Mouse (Mus musculus): Measurements from ENCODE around the gene Pten. TPM values are rescaled to one million over a fixed set of nuclear protein-coding genes. Genes with fewer than 3 reads are reported as not detected.
"Not testable (repeated sequence)": the region's sequence is repeated elsewhere in the genome, so short reads cannot be mapped to it uniquely, and the experiment has no call there.

Gene Pten
- polyA plus RNA-seq, 1 experiment from 2014 or later, result 9.6 TPM

DNA sequence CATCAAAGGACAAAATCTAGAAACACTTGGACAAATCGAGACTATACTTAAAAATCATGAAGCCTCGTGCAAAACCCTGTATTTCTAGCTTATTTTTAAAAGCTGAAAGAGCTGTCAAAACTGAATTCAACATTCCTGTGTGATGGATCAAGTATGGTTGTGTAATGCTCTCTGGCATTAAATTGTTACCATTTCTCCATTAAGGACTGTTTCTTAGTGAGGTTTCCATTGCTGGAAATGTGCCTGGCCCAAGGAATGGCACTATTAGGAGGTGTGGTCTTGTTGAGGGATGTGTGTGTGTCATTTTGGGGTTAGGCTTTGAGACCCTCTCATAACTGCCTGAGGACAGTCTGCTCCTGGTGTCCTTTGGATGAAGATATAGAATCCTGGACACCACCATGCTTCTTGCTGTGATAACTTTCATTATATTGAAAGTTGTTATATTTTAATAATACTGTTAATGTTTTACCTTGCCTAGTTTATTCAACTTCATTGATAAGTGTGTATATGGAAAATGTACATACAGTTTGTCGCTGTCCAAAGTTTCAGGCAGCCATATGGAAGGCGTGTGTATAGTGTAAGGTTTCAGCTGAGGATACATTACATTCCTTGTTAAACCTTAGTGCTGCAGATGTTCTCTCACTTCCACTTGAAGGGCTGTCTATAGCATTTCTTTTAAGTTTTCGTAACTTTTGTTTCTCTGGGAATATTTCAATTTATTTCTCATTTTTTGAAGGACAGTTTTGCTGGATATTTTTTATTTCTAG lies 24.2 kb downstream of the Pten start:
- H3K36me3 ChIP-seq (ENCODE audit: control insufficient read depth, insufficient read depth, low read length), result no peaks in the 10 kb centered on the region
- no peak overlapping the region for H3K9ac ChIP-seq (ENCODE audit: low read depth, low read length)
- no peak for ATAC-seq (replicated peaks; ENCODE audit: insufficient number of reproducible peaks, low FRiP score, low TSS enrichment)
- 0 out of 2 replicates have a peak, but pooled peaks cover 5% of the 10 kb centered on the region for H3K4me1 ChIP-seq (ENCODE audit: control insufficient read depth, insufficient read depth, low read length)
- WGBS (ENCODE audit: insufficient replicate concordance), result 85% methylated on average over 5 of the region's 5 CpGs
- H3K4me3 ChIP-seq (ENCODE audit: low read depth, low read length), result no peak overlapping the region
- no peaks in the 10 kb centered on the region for H3K27me3 ChIP-seq (ENCODE audit: control insufficient read depth, insufficient read depth, low read length)
- no peak overlapping the region for H3K4me2 ChIP-seq
- no peak overlapping the region for H3K27ac ChIP-seq (ENCODE audit: low read depth, low read length)
- H3K9me3 ChIP-seq (replicated peaks; ENCODE audit: control insufficient read depth, low read length), result no peaks in the 10 kb centered on the region

GRCm38 (mm10) chr19:32787388-32787787 lies 30.1 kb downstream of the Pten start:
- 43% methylated on average over 4 of the region's 4 CpGs for WGBS (ENCODE audit: insufficient replicate concordance)
- H3K9ac ChIP-seq (ENCODE audit: low read depth, low read length); ATAC-seq (replicated peaks; ENCODE audit: insufficient number of reproducible peaks, low FRiP score, low TSS enrichment); H3K4me2 ChIP-seq; H3K4me3 ChIP-seq (ENCODE audit: low read depth, low read length); H3K36me3 ChIP-seq (ENCODE audit: control insufficient read depth, insufficient read depth, low read length); H3K9me3 ChIP-seq (replicated peaks; ENCODE audit: control insufficient read depth, low read length); H3K27me3 ChIP-seq (ENCODE audit: control insufficient read depth, insufficient read depth, low read length); H3K27ac ChIP-seq (ENCODE audit: low read depth, low read length): not testable (repeated sequence)
- peaks cover 12% of the 10 kb centered on the region for H3K4me1 ChIP-seq (ENCODE audit: control insufficient read depth, insufficient read depth, low read length)

- not testable (repeated sequence) for ATAC-seq (replicated peaks; ENCODE audit: insufficient number of reproducible peaks, low FRiP score, low TSS enrichment); H3K9ac ChIP-seq (ENCODE audit: low read depth, low read length); H3K4me2 ChIP-seq; H3K27me3 ChIP-seq (ENCODE audit: control insufficient read depth, insufficient read depth, low read length); H3K27ac ChIP-seq (ENCODE audit: low read depth, low read length); H3K36me3 ChIP-seq (ENCODE audit: control insufficient read depth, insufficient read depth, low read length); H3K9me3 ChIP-seq (replicated peaks; ENCODE audit: control insufficient read depth, low read length); H3K4me3 ChIP-seq (ENCODE audit: low read depth, low read length)
- H3K4me1 ChIP-seq (ENCODE audit: control insufficient read depth, insufficient read depth, low read length), result peaks cover 15% of the 10 kb centered on the region
- WGBS (ENCODE audit: insufficient replicate concordance), result 80% methylated on average over 3 of the region's 3 CpGs
Measured at GRCm38 (mm10) chr19:32788016-32788415, 30.7 kb downstream of the Pten start.

GRCm38 (mm10) chr19:32789535-32789934 lies 32.2 kb downstream of the Pten start:
- ATAC-seq (replicated peaks; ENCODE audit: insufficient number of reproducible peaks, low FRiP score, low TSS enrichment), result no peak
- no peak overlapping the region for H3K4me3 ChIP-seq (ENCODE audit: low read depth, low read length)
- no peak overlapping the region for H3K4me2 ChIP-seq
- H3K9ac ChIP-seq (ENCODE audit: low read depth, low read length), result no peak overlapping the region
- no peaks in the 10 kb centered on the region for H3K9me3 ChIP-seq (replicated peaks; ENCODE audit: control insufficient read depth, low read length)
- H3K27me3 ChIP-seq (ENCODE audit: control insufficient read depth, insufficient read depth, low read length), result no peaks in the 10 kb centered on the region
- H3K4me1 ChIP-seq (ENCODE audit: control insufficient read depth, insufficient read depth, low read length), result peaks cover 24% of the 10 kb centered on the region
- H3K36me3 ChIP-seq (ENCODE audit: control insufficient read depth, insufficient read depth, low read length), result no peaks in the 10 kb centered on the region
- WGBS (ENCODE audit: insufficient replicate concordance), result 73% methylated on average over 3 of the region's 3 CpGs
- no peak overlapping the region for H3K27ac ChIP-seq (ENCODE audit: low read depth, low read length)

- Histone ChIP-seq H3K4me2 (peak overlapping the region; percentile 24), H3K4me3 (ENCODE audit: low read depth, low read length) (no peak overlapping the region), H3K36me3 (ENCODE audit: control insufficient read depth, insufficient read depth, low read length) (no peaks in the 10 kb centered on the region), H3K9me3 (replicated peaks; ENCODE audit: control insufficient read depth, low read length) (no peaks in the 10 kb centered on the region), H3K9ac (ENCODE audit: low read depth, low read length) (no peak overlapping the region), H3K4me1 (ENCODE audit: control insufficient read depth, insufficient read depth, low read length) (peaks cover 21% of the 10 kb centered on the region), H3K27ac (ENCODE audit: low read depth, low read length) (no peak overlapping the region), H3K27me3 (ENCODE audit: control insufficient read depth, insufficient read depth, low read length) (no peaks in the 10 kb centered on the region)
- ATAC-seq (replicated peaks; ENCODE audit: insufficient number of reproducible peaks, low FRiP score, low TSS enrichment), result no peak
- WGBS (ENCODE audit: insufficient replicate concordance), result 25% methylated on average over 6 of the region's 6 CpGs
Measured at GRCm38 (mm10) chr19:32792610-32793009, 35.3 kb downstream of the Pten start.

GRCm38 (mm10) chr19:32793901-32794300 lies 36.6 kb downstream of the Pten start:
- Histone ChIP-seq H3K9ac (ENCODE audit: low read depth, low read length) (no peak overlapping the region), H3K9me3 (replicated peaks; ENCODE audit: control insufficient read depth, low read length) (no peaks in the 10 kb centered on the region), H3K4me3 (ENCODE audit: low read depth, low read length) (no peak overlapping the region), H3K36me3 (ENCODE audit: control insufficient read depth, insufficient read depth, low read length) (no peaks in the 10 kb centered on the region), H3K4me2 (no peak overlapping the region), H3K27me3 (ENCODE audit: control insufficient read depth, insufficient read depth, low read length) (no peaks in the 10 kb centered on the region), H3K4me1 (ENCODE audit: control insufficient read depth, insufficient read depth, low read length) (peaks cover 17% of the 10 kb centered on the region), H3K27ac (ENCODE audit: low read depth, low read length) (no peak overlapping the region)
- no peak for ATAC-seq (replicated peaks; ENCODE audit: insufficient number of reproducible peaks, low FRiP score, low TSS enrichment)

DNA sequence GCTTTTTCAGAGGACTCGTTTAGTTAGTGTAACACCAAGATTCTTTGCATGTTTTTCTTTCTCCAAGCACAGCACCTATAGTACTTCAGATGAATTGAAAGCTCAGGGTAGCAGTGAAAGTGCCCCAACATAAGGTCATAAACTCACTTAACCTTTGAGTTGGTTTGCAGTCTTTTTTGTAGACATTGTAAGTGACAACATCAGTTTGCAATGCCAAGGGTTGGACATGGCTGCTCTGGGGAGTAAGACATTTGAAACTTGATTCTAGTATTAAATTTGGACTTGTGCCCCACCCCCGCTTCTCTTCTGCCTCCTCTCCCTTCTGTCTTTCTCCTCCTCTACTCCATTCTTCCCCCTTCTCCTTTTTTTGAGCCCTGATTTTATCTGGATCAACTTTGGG lies 43.3 kb downstream of the Pten start:
- no peaks in the 10 kb centered on the region for H3K4me1 ChIP-seq (ENCODE audit: control insufficient read depth, insufficient read depth, low read length)
- H3K4me3 ChIP-seq (ENCODE audit: low read depth, low read length), result no peak overlapping the region
- H3K9ac ChIP-seq (ENCODE audit: low read depth, low read length), result no peak overlapping the region
- no peaks in the 10 kb centered on the region for H3K9me3 ChIP-seq (replicated peaks; ENCODE audit: control insufficient read depth, low read length)
- H3K27ac ChIP-seq (ENCODE audit: low read depth, low read length), result no peak overlapping the region
- H3K4me2 ChIP-seq, result no peak overlapping the region
- H3K27me3 ChIP-seq (ENCODE audit: control insufficient read depth, insufficient read depth, low read length), result no peaks in the 10 kb centered on the region
- WGBS (ENCODE audit: insufficient replicate concordance), result 82% methylated on average over 2 of the region's 2 CpGs
- no peak for ATAC-seq (replicated peaks; ENCODE audit: insufficient number of reproducible peaks, low FRiP score, low TSS enrichment)
- H3K36me3 ChIP-seq (ENCODE audit: control insufficient read depth, insufficient read depth, low read length), result no peaks in the 10 kb centered on the region

DNA sequence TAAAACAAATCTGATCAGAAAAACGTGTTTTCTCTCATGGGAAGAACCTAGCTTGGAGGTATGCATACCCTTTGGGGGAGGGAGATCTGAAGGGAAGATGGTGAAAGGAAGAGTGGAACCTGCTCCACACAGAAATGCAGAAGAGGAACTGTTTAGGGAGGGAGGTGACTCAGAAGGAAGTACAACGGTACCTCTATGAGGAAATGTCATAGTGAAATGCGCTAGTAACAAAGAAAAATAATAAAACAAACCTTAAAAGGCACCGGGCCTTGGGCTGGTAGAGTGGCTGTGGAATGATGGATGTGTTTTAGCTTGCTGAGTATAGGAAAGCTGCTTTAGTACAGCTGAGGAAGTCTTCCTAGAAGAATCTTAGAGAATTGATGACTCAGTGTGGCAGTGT lies 47.4 kb downstream of the Pten start:
- Histone ChIP-seq H3K9me3 (replicated peaks; ENCODE audit: control insufficient read depth, low read length) (no peaks in the 10 kb centered on the region), H3K27ac (ENCODE audit: low read depth, low read length) (no peak overlapping the region), H3K9ac (ENCODE audit: low read depth, low read length) (no peak overlapping the region), H3K4me2 (no peak overlapping the region), H3K27me3 (ENCODE audit: control insufficient read depth, insufficient read depth, low read length) (no peaks in the 10 kb centered on the region), H3K36me3 (ENCODE audit: control insufficient read depth, insufficient read depth, low read length) (no peaks in the 10 kb centered on the region), H3K4me3 (ENCODE audit: low read depth, low read length) (no peak overlapping the region), H3K4me1 (ENCODE audit: control insufficient read depth, insufficient read depth, low read length) (no peaks in the 10 kb centered on the region)
- 71% methylated on average over 4 of the region's 4 CpGs for WGBS (ENCODE audit: insufficient replicate concordance)
- ATAC-seq (replicated peaks; ENCODE audit: insufficient number of reproducible peaks, low FRiP score, low TSS enrichment), result no peak

GRCm38 (mm10) chr19:32807610-32808009 lies 50.3 kb downstream of the Pten start:
- WGBS (ENCODE audit: insufficient replicate concordance), result 89% methylated on average over 2 of the region's 2 CpGs
- no peak overlapping the region for H3K27ac ChIP-seq (ENCODE audit: low read depth, low read length)
- no peaks in the 10 kb centered on the region for H3K27me3 ChIP-seq (ENCODE audit: control insufficient read depth, insufficient read depth, low read length)
- H3K4me2 ChIP-seq, result no peak overlapping the region
- no peak for ATAC-seq (replicated peaks; ENCODE audit: insufficient number of reproducible peaks, low FRiP score, low TSS enrichment)
- no peaks in the 10 kb centered on the region for H3K9me3 ChIP-seq (replicated peaks; ENCODE audit: control insufficient read depth, low read length)
- no peaks in the 10 kb centered on the region for H3K4me1 ChIP-seq (ENCODE audit: control insufficient read depth, insufficient read depth, low read length)
- H3K9ac ChIP-seq (ENCODE audit: low read depth, low read length), result no peak overlapping the region
- no peak overlapping the region for H3K4me3 ChIP-seq (ENCODE audit: low read depth, low read length)
- no peaks in the 10 kb centered on the region for H3K36me3 ChIP-seq (ENCODE audit: control insufficient read depth, insufficient read depth, low read length)
